Mouse (Mus musculus): ENCODE measurements at regions not wholly inside any gene's neighbourhood (a gene's known extent, or its start where the extent isn't known, plus 50 kb on each side); places are given as distances from the start of the nearest gene placed in this dataset.

DNA sequence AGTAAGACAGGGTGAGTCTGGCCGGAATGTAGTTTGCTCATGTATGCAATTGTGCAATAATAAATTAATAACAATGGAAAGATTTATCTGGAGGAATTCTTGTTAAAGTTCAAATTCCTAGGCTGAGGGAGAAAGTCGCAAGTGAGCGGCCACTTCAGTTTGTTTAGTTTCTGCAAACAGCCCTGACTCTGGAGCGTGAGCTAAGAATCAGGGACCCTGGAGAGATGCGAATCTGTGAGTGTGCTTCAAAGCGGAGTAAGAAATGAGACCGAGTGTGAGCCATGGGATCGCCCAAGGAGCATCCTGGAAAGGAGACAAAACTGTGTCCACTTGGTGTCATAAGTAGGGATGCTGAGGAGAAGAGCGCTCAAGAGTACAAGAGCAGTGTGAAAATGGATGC, 104.2 kb upstream of the Lrig3 start:
- DNase-seq (ENCODE audit: low spot score in 2 of 2), result no peak

GRCm38 (mm10) chr10:125866346-125866745, 99.6 kb upstream of the Lrig3 start:
- DNase-seq (ENCODE audit: low spot score in 2 of 2), result no peak

DNA sequence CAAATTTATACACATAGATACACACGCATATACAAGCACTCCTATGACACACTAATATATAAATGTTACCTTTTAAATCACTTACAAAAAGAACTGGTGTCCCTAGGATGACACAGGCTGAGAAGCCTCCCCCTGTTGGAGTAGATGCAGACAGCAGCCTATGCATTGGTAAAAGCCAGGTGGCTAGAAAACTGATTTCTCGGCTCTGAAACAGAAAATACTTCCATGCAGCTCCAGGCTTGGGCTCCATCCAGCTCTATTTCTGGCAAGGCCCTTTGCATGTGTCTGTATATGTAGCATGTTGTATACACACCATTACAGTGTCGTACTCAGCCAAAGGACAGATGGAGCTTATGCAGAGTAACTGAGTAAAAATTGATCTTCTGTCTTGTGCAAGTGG, 81.4 kb upstream of the Lrig3 start:
- DNase-seq (ENCODE audit: low spot score in 2 of 2), result no peak

GRCm38 (mm10) chr10:125885796-125886195, 80.2 kb upstream of the Lrig3 start:
- no peak for DNase-seq (ENCODE audit: low spot score in 2 of 2)

- DNase-seq (ENCODE audit: low spot score in 2 of 2), result no peak
Measured at GRCm38 (mm10) chr10:125892122-125892521, 73.8 kb upstream of the Lrig3 start.

DNA sequence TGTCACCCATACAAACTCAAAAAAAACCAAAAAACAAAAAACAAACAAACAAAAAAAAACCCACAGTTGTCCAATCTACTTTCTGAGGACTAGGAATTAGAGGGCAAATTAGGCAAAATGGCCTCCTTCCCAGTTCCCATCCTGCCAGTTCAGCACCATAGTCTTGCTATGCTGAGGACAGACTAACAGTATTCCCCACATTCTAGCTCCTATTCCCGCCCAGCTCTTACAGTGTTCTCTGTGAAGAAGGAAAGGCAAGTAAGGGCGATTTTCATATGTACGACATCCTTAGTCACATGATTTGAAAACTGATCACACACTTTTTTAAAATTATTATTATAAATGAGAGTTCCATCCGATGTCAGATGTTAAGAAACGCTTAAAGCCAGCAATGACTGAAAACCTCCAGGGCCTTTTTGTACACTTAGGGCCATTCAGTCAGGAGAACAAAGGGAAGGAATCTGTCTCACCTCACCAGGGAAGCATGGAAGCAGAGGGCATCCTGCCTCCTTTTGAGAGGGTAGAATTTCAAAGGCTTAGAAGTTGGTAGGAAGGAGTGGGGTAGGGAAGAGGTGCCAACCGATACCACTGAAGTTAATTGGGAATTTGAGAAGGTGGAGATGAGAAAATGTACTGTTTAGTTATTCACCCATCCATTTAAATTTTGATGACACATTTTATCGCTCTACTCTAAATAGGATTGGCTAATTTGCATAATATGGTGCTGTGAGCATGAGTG, 70.1 kb upstream of the Lrig3 start:
- DNase-seq (ENCODE audit: low spot score in 2 of 2), result no peak

- DNase-seq (ENCODE audit: low spot score in 2 of 2), result no peak
Measured at GRCm38 (mm10) chr10:125896646-125897045, 69.3 kb upstream of the Lrig3 start.

DNA sequence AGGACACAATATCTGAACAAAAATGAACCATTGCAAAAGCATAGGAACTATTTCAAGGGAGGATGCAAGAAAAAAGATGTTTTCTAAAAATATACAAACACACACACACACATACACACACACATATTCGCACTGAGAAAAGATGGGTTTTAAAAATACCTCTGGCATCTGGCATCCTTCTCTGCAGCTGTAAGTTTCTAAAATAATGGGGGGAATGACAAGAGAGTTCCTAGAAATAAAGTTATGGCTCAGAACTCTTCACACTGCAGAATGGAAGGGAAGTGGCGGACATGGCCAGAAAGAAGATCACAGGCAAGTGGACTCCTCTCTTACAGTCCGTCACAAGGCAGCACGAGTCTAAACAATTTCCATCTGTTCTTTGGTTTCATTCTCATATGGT, 66.5 kb upstream of the Lrig3 start:
- DNase-seq (ENCODE audit: low spot score in 2 of 2), result no peak

DNA sequence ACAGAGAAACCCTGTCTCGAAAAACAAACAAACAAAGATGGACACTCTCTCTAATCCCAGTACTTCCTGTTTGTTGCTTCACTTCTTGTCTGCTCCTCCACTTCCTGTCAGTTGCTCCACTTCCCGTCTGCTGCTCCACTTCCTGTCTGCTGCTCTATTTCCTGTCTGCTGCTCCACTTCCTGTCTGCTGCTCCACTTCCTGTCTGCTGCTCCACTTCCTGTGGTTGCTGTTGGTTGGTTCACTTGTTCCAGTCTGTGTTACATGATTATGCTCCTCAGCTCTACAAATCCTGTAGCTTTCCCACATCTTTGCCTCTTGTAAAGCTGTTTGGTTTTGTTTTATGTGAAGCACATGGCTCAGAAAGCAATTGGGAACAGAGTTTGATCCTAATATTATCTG, 65.4 kb upstream of the Lrig3 start:
- DNase-seq (ENCODE audit: low spot score in 2 of 2), result no peak

GRCm38 (mm10) chr10:125902668-125903067, 63.3 kb upstream of the Lrig3 start:
- DNase-seq (ENCODE audit: low spot score in 2 of 2), result no peak

GRCm38 (mm10) chr10:125912207-125912606, 53.8 kb upstream of the Lrig3 start:
- no peak for DNase-seq (ENCODE audit: low spot score in 2 of 2)

Data from adrenal gland, adult 18-20 months (tissue).